Mouse (Mus musculus): ENCODE data around the gene Lrp3. TPM values are rescaled to one million over a fixed set of nuclear protein-coding genes. Genes with fewer than 3 reads are reported as not detected.

The Lrp3 gene
- total RNA-seq, 4 experiments from 2014 or later: 69.0 to 77.4 (median 72.4) TPM

Other genes starting within 250 kb of the Lrp3 start
- gene Cebpg, start 158.9 kb downstream of the Lrp3 start, total RNA-seq (2022): 10 to 100 TPM; 31.5 to 42.0 (median 36.7) TPM
- gene Cebpa, start 96.2 kb downstream of the Lrp3 start, total RNA-seq (2022): 10 to 100 TPM; 15.4 to 55.7 (median 30.3) TPM
- 10 to 100 TPM; 34.9 to 45.2 (median 40.4) TPM for gene Slc7a10, start 29.1 kb downstream of the Lrp3 start, total RNA-seq (2022)
- 10 to 100 TPM; 25.3 to 30.4 (median 26.5) TPM for gene Gpatch1, start 102.9 kb upstream of the Lrp3 start, total RNA-seq (2022)
- gene Rhpn2, start 118.7 kb upstream of the Lrp3 start, total RNA-seq (2022): 1 to 10 TPM; 6.2 to 7.6 (median 7.3) TPM
- gene Faap24, start 181.3 kb upstream of the Lrp3 start, total RNA-seq (2022): 1 to 10 TPM; 4.0 to 5.9 (median 5.6) TPM
- gene Cep89, start 181.5 kb upstream of the Lrp3 start, total RNA-seq (2022): 10 to 100 TPM; 14.4 to 31.0 (median 19.2) TPM
- gene Slc7a9, start 233.3 kb upstream of the Lrp3 start, total RNA-seq (2022): not detected